Mouse (Mus musculus) embryonic fibroblast, embryonic 13.5 days (primary cell): ENCODE results near the gene Olfr304.

ENCODE experiments used
- CTCF ChIP-seq: IDR thresholded peaks from 2 replicates; pipeline ENCODE4 v1.5.1; 2011; ENCODE audit warnings: mild to moderate bottlenecking, control low read depth, low read length, moderate library complexity, borderline replicate concordance; ENCODE audit not compliant: insufficient read depth
- POLR2A ChIP-seq: IDR thresholded peaks from 2 replicates; pipeline ENCODE4 v1.6.1; 2011; ENCODE audit warnings: low read depth, mild to moderate bottlenecking, control low read depth, low read length, moderate library complexity

DNA sequence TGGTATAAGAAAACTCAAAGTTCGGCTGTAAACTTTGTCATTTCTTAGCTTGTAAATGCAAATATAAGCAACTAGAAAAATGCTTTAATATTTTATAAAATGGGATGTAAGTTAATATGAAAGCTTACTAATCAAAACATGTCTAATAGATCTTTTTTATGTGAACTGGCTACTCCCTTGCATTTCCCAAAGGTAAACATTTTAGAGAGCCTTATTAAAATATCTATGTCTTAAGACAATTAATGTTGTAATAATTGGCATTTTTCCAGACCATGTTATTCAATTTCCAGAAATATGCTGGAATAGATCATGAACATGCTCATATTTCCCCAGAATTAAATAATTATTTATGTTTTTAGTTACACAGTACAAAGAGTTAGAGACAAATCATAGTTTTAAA lies 49.0 kb downstream of the Olfr304 start, which contains the start of gene Olfr307:
- TF ChIP-seq CTCF: no peak
- TF ChIP-seq POLR2A: no peak
